Mouse (Mus musculus): Measurements from ENCODE around the gene Mospd3. TPM values are rescaled to one million over a fixed set of nuclear protein-coding genes. Genes with fewer than 3 reads are reported as not detected.

Mospd3 gene
- total and polyA plus RNA-seq, 3 experiments = 10.7 to 32.3 (median 16.3) TPM

DNA sequence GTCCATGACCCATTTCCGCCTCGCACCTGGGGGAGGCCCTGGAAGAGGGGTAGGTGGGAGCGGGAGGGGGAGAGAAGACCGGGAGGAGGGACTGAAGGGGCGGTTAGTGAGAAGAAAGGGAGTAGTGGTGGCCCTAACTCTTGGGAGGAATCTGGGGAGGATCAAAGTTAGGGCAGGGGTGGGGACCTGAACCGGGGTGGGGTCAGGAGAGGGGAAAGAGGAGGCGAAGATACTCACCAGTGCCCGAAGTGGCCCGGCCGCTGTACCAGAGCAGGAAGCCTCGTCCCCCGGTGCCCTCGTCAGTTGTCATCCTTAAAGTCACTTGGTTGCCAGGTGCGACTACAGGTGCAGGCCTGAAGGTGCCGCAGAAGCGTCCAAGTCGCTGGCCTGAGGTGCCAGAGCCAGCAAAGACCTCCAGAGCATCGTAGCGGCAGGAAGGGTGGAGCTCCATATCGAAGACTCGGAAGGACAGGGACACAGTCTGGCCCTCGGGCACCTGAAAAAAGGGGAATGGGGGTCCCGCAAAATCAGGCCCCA is 7.9 kb upstream of the Mospd3 start:
- no peak overlapping the region for H3K4me3 ChIP-seq
- no peak overlapping the region for H3K9ac ChIP-seq (ENCODE audit: low read depth, low read length)
- TF ChIP-seq EP300 (IDR thresholded peaks at IDR 0.05; ENCODE audit: insufficient read depth, low read depth, low read length) = no peak
- TF ChIP-seq POLR2A (IDR thresholded peaks at IDR 0.05; ENCODE audit: insufficient read depth, low read depth, low read length) = no peak
- no peak for TF ChIP-seq CTCF (IDR thresholded peaks at IDR 0.05)
- no peak overlapping the region for H3K27ac ChIP-seq
- H3K4me1 ChIP-seq (ENCODE audit: control insufficient read depth, insufficient read depth, low read length) = peaks cover 10% of the 10 kb centered on the region
- WGBS = 53% methylated on average over 23 of the region's 23 CpGs
- no peak for DNase-seq
- no peaks in the 10 kb centered on the region for H3K27me3 ChIP-seq (ENCODE audit: control insufficient read depth, insufficient read depth, low read length)
- no peaks in the 10 kb centered on the region for H3K36me3 ChIP-seq (ENCODE audit: control insufficient read depth, insufficient read depth, low read length)
- H3K79me2 ChIP-seq (replicated peaks; ENCODE audit: control insufficient read depth, insufficient read depth, low read length) = no peaks in the 10 kb centered on the region
- intact Hi-C loops (cut with DNase I) = no loop called here

DNA sequence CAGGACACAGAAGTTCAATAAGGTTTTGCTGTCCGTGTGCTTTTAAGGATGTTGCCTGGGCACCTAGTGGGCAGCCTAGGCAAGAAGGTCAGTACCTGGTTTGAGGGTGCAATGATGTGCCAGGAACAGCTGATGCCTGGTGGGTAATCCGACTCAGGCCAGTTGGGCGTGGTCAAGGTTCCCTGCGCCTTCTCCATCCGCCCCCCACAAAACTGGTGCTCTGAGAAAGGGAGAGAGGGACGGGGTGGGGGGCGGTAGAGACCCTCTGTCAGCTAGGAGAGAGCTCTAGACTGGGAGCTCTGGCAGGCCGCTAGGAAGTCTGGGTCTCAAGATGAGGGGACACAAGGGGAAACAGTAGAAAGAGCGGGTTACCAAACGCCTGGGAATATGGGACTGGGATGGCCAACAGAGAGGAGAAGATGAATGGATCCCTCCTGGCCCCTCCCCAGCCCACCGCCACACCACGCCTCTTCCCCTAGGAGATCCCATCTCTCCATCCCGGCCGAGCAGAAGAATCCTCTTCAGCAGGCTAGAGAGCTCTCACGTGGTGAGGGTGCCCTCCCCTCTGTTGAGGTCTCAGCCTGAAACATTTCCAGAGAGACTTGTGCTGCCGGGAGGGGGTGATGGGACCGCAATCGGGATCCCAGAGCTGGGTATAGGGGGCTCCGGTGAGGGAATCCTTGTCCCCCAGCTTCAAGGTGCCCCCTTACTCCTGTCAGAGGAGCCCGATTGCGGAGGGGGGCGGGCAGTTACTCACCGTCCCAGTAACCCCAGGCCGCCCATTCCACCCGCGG is 7.2 kb upstream of the Mospd3 start:
- Histone ChIP-seq H3K27ac (no peak overlapping the region), H3K4me1 (ENCODE audit: control insufficient read depth, insufficient read depth, low read length) (peaks cover 10% of the 10 kb centered on the region), H3K36me3 (ENCODE audit: control insufficient read depth, insufficient read depth, low read length) (no peaks in the 10 kb centered on the region), H3K27me3 (ENCODE audit: control insufficient read depth, insufficient read depth, low read length) (no peaks in the 10 kb centered on the region), H3K79me2 (replicated peaks; ENCODE audit: control insufficient read depth, insufficient read depth, low read length) (no peaks in the 10 kb centered on the region), H3K9ac (ENCODE audit: low read depth, low read length) (no peak overlapping the region), H3K4me3 (no peak overlapping the region)
- DNase-seq = no peak
- TF ChIP-seq CTCF (IDR thresholded peaks at IDR 0.05) (no peak), EP300 (IDR thresholded peaks at IDR 0.05; ENCODE audit: insufficient read depth, low read depth, low read length) (no peak), POLR2A (IDR thresholded peaks at IDR 0.05; ENCODE audit: insufficient read depth, low read depth, low read length) (no peak)
- intact Hi-C loops (cut with DNase I) = no loop called here
- WGBS = 61% methylated on average over 26 of the region's 26 CpGs

DNA sequence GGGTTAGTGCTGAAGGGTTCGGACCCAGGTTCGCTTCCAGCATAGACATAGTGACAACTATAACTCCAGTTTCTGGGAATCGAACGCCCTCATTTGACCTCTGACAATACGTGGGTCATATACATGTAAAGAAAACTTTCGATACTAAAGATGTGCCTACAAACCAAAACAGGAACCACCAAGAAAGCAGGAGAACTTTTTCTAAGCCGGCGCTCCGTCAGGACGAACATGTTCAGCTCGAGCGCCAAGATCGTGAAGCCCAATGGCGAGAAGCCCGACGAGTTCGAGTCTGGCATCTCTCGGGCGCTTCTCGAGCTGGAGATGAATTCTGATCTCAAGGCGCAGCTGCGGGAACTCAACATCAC is 489 bp upstream of the Mospd3 start:
- no peaks in the 10 kb centered on the region for H3K36me3 ChIP-seq (ENCODE audit: control insufficient read depth, insufficient read depth, low read length)
- intact Hi-C loops (cut with DNase I) = loop anchor here (1.0 to 5.0 kb wide), 2 partner anchors 27 to 51 kb away; no protein-coding TSS in a partner anchor

DNA sequence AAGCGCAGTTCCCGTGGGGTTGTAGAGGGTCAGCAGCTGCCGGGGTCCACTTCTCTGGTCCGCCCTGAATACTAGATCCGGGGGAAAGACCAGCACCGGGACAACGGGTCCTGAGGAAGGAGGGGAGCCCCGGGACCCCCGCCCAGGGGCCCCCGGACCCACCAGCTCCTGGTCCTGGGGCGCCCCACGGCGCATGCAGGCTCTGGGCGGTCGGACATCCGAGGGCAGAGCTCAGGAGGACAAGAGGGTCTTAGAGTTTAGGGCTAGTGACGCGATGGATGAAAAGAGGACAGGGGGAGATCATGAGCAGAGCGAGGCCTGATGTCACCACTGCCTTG is 608 bp downstream of the Mospd3 start:
- 1% methylated on average over 19 of the region's 19 CpGs for WGBS
- DNase-seq = no peak
- TF ChIP-seq CTCF (IDR thresholded peaks at IDR 0.05) = no peak
- TF ChIP-seq EP300 (IDR thresholded peaks at IDR 0.05; ENCODE audit: insufficient read depth, low read depth, low read length) = no peak
- no peak for TF ChIP-seq POLR2A (IDR thresholded peaks at IDR 0.05; ENCODE audit: insufficient read depth, low read depth, low read length)
- Histone ChIP-seq H3K27me3 (ENCODE audit: control insufficient read depth, insufficient read depth, low read length) (no peaks in the 10 kb centered on the region), H3K9ac (ENCODE audit: low read depth, low read length) (peak overlapping the region; percentile 82), H3K4me3 (peak overlapping the region; percentile 60), H3K36me3 (ENCODE audit: control insufficient read depth, insufficient read depth, low read length) (no peaks in the 10 kb centered on the region), H3K4me1 (ENCODE audit: control insufficient read depth, insufficient read depth, low read length) (peaks cover 9% of the 10 kb centered on the region), H3K27ac (peak overlapping the region; percentile 99), H3K79me2 (replicated peaks; ENCODE audit: control insufficient read depth, insufficient read depth, low read length) (no peaks in the 10 kb centered on the region; the same call in 1 of the 2 replicates)
- intact Hi-C loops (cut with DNase I) = loop anchor here (5.0 kb wide), 1 partner anchor 52 kb away; no protein-coding TSS in a partner anchor

More for the DNA sequence above, 489 bp upstream of the Mospd3 start:
- Histone ChIP-seq H3K27ac (peak overlapping the region; percentile 99), H3K4me1 (ENCODE audit: control insufficient read depth, insufficient read depth, low read length) (peaks cover 9% of the 10 kb centered on the region), H3K4me3 (peak overlapping the region; percentile 60), H3K27me3 (ENCODE audit: control insufficient read depth, insufficient read depth, low read length) (no peaks in the 10 kb centered on the region), H3K9ac (ENCODE audit: low read depth, low read length) (peak overlapping the region; percentile 72), H3K79me2 (replicated peaks; ENCODE audit: control insufficient read depth, insufficient read depth, low read length) (no peaks in the 10 kb centered on the region; the same call in 1 of the 2 replicates)
- WGBS = under 1% methylated on average over 22 of the region's 22 CpGs
- DNase-seq = peak; percentile 45 to 47
- TF ChIP-seq POLR2A (IDR thresholded peaks at IDR 0.05; ENCODE audit: insufficient read depth, low read depth, low read length) = no peak
- TF ChIP-seq CTCF (IDR thresholded peaks at IDR 0.05) = no peak
- TF ChIP-seq EP300 (IDR thresholded peaks at IDR 0.05; ENCODE audit: insufficient read depth, low read depth, low read length) = no peak

DNA sequence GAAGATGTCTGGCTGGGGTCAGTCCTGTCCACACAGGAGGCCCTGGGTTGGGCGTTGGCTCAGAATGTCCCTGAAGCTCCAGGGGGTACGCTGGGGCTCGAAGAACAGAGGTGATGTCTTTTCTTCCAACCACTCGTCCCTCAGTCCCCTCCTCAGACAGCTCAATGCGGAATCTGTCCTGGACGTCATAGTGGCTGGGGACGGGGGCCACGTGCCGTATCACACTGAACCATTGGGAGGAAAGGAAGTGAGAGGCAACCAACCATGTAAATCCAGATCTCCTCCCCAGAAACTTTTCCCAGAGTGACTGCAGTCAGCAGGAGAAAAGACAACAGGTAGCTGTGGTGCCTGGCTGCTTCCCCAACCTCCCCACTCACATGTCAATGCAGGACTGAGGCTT is 1.3 kb downstream of the Mospd3 start:
- 42% methylated on average over 9 of the region's 9 CpGs for WGBS
- peak overlapping the region; percentile 60 for H3K4me3 ChIP-seq
- H3K36me3 ChIP-seq (ENCODE audit: control insufficient read depth, insufficient read depth, low read length) = no peaks in the 10 kb centered on the region

More for the DNA sequence above, 1.3 kb downstream of the Mospd3 start:
- H3K79me2 ChIP-seq (replicated peaks; ENCODE audit: control insufficient read depth, insufficient read depth, low read length) = no peaks in the 10 kb centered on the region; the same call in 1 of the 2 replicates
- intact Hi-C loops (cut with DNase I) = no loop called here
- peak overlapping the region; percentile 99; the same call in 1 of the 2 replicates for H3K27ac ChIP-seq
- H3K9ac ChIP-seq (ENCODE audit: low read depth, low read length) = peak overlapping the region; percentile 82
- H3K27me3 ChIP-seq (ENCODE audit: control insufficient read depth, insufficient read depth, low read length) = no peaks in the 10 kb centered on the region
- no peak for DNase-seq
- peaks cover 9% of the 10 kb centered on the region for H3K4me1 ChIP-seq (ENCODE audit: control insufficient read depth, insufficient read depth, low read length)
- TF ChIP-seq CTCF (IDR thresholded peaks at IDR 0.05) (no peak), POLR2A (IDR thresholded peaks at IDR 0.05; ENCODE audit: insufficient read depth, low read depth, low read length) (no peak), EP300 (IDR thresholded peaks at IDR 0.05; ENCODE audit: insufficient read depth, low read depth, low read length) (no peak)

Data from heart, adult 2 months (tissue).